Mouse (Mus musculus) lung, postnatal 0 days (tissue): ENCODE results near the gene Wdr90.

Source experiments
- CTCF ChIP-seq: IDR thresholded peaks from 2 replicates; pipeline ENCODE4 v1.5.1; 2016; ENCODE audit warnings: antibody characterized with exemption, mild to moderate bottlenecking
- EP300 ChIP-seq: IDR thresholded peaks from 2 replicates; pipeline ENCODE4 v1.6.1; 2016; ENCODE audit warnings: antibody characterized with exemption, mild to moderate bottlenecking, control low read depth

DNA sequence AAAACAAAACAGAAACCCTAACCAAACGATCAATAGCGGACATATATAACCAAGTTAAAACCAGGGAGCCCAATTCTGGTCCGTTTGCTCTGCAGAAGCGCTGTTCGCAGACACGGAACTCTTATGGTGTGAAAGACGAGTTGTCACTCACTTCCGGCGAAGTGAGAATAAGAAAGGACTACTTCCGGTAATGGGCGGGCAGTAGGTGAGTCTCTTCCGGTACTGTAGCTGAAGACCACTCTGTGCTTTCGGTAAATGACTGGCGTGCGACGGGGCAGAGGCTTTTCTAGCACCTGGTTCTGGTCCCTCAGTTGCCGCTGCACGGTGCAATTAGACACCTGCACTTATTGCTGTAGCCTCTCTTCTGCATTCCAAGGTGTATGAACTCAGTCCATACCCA, 37.8 kb downstream of the Wdr90 start, which contains the start of gene Wdr24:
- TF ChIP-seq EP300 (no peak), CTCF (no peak)
